Mouse (Mus musculus): Measurements from ENCODE around the gene Atl1. TPM values are rescaled to one million over a fixed set of nuclear protein-coding genes. Genes with fewer than 3 reads are reported as not detected.

Atl1 gene
- polyA plus RNA-seq, 1 experiment = 2.0 TPM

- no peak overlapping the region for H3K4me3 ChIP-seq (replicated peaks; ENCODE audit: extremely low read depth, low read depth, low read length)
- DNase-seq = no peak
- no peaks in the 10 kb centered on the region for H3K4me1 ChIP-seq (ENCODE audit: control insufficient read depth, insufficient read depth, low read length)
- WGBS = 53% methylated on average over 3 of the region's 3 CpGs
- TF ChIP-seq CTCF (IDR thresholded peaks at IDR 0.05; ENCODE audit: insufficient read depth, low read length) (no peak), POLR2A (IDR thresholded peaks at IDR 0.05; ENCODE audit: borderline replicate concordance, extremely low read depth, low read depth, low read length) (no peak)
These were observed 31.2 kb downstream of the Atl1 start for GRCm38 (mm10) chr12:69923603-69924002.

GRCm38 (mm10) chr12:69924012-69924411, 31.6 kb downstream of the Atl1 start:
- DNase-seq = no peak
- Histone ChIP-seq H3K4me3 (replicated peaks; ENCODE audit: extremely low read depth, low read depth, low read length) (no peak overlapping the region), H3K4me1 (ENCODE audit: control insufficient read depth, insufficient read depth, low read length) (no peaks in the 10 kb centered on the region)
- TF ChIP-seq POLR2A (IDR thresholded peaks at IDR 0.05; ENCODE audit: borderline replicate concordance, extremely low read depth, low read depth, low read length) = no peak
- TF ChIP-seq CTCF (IDR thresholded peaks at IDR 0.05; ENCODE audit: insufficient read depth, low read length) = peak; percentile 53; the same call in 1 of the 2 replicates
- 13% methylated on average over 5 of the region's 5 CpGs for WGBS

- 54% methylated on average over 7 of the region's 7 CpGs for WGBS
- Histone ChIP-seq H3K4me1 (ENCODE audit: control insufficient read depth, insufficient read depth, low read length) (no peaks in the 10 kb centered on the region), H3K4me3 (replicated peaks; ENCODE audit: extremely low read depth, low read depth, low read length) (no peak overlapping the region)
- DNase-seq = no peak
- TF ChIP-seq POLR2A (IDR thresholded peaks at IDR 0.05; ENCODE audit: borderline replicate concordance, extremely low read depth, low read depth, low read length) (no peak), CTCF (IDR thresholded peaks at IDR 0.05; ENCODE audit: insufficient read depth, low read length) (no peak)
These were observed 34.3 kb downstream of the Atl1 start for GRCm38 (mm10) chr12:69926716-69927115.

- 64% methylated on average over 5 of the region's 5 CpGs for WGBS
- no peak for DNase-seq
These were observed 45.3 kb downstream of the Atl1 start for GRCm38 (mm10) chr12:69937731-69938130.

GRCm38 (mm10) chr12:69939291-69939690, 46.9 kb downstream of the Atl1 start:
- Histone ChIP-seq H3K4me1 (ENCODE audit: control insufficient read depth, insufficient read depth, low read length) (no peaks in the 10 kb centered on the region), H3K4me3 (replicated peaks; ENCODE audit: extremely low read depth, low read depth, low read length) (no peak overlapping the region)
- TF ChIP-seq CTCF (IDR thresholded peaks at IDR 0.05; ENCODE audit: insufficient read depth, low read length) (no peak), POLR2A (IDR thresholded peaks at IDR 0.05; ENCODE audit: borderline replicate concordance, extremely low read depth, low read depth, low read length) (no peak)
- 67% methylated on average over 2 of the region's 2 CpGs for WGBS
- DNase-seq = no peak

More at GRCm38 (mm10) chr12:69937731-69938130, 45.3 kb downstream of the Atl1 start:
- no peak overlapping the region for H3K4me3 ChIP-seq (replicated peaks; ENCODE audit: extremely low read depth, low read depth, low read length)
- TF ChIP-seq CTCF (IDR thresholded peaks at IDR 0.05; ENCODE audit: insufficient read depth, low read length) = no peak
- no peak for TF ChIP-seq POLR2A (IDR thresholded peaks at IDR 0.05; ENCODE audit: borderline replicate concordance, extremely low read depth, low read depth, low read length)
- H3K4me1 ChIP-seq (ENCODE audit: control insufficient read depth, insufficient read depth, low read length) = no peaks in the 10 kb centered on the region

GRCm38 (mm10) chr12:69941655-69942329, 49.4 kb downstream of the Atl1 start:
- H3K4me1 ChIP-seq (ENCODE audit: control insufficient read depth, insufficient read depth, low read length) = no peaks in the 10 kb centered on the region
- TF ChIP-seq CTCF (IDR thresholded peaks at IDR 0.05; ENCODE audit: insufficient read depth, low read length) (no peak), POLR2A (IDR thresholded peaks at IDR 0.05; ENCODE audit: borderline replicate concordance, extremely low read depth, low read depth, low read length) (no peak)
- no peak overlapping the region for H3K4me3 ChIP-seq (replicated peaks; ENCODE audit: extremely low read depth, low read depth, low read length)
- 52% methylated on average over 1 of the region's 1 CpGs for WGBS
- no peak for DNase-seq

- H3K4me3 ChIP-seq (replicated peaks; ENCODE audit: extremely low read depth, low read depth, low read length) = no peak overlapping the region
These were observed 53.4 kb downstream of the Atl1 start for GRCm38 (mm10) chr12:69945861-69946260.

GRCm38 (mm10) chr12:69947502-69947901, 55.1 kb downstream of the Atl1 start:
- 59% methylated on average over 3 of the region's 3 CpGs for WGBS
- no peak for DNase-seq
- TF ChIP-seq CTCF (IDR thresholded peaks at IDR 0.05; ENCODE audit: insufficient read depth, low read length) = no peak
- no peak for TF ChIP-seq POLR2A (IDR thresholded peaks at IDR 0.05; ENCODE audit: borderline replicate concordance, extremely low read depth, low read depth, low read length)
- H3K4me1 ChIP-seq (ENCODE audit: control insufficient read depth, insufficient read depth, low read length) = no peaks in the 10 kb centered on the region
- H3K4me3 ChIP-seq (replicated peaks; ENCODE audit: extremely low read depth, low read depth, low read length) = no peak overlapping the region

More at GRCm38 (mm10) chr12:69945861-69946260, 53.4 kb downstream of the Atl1 start:
- DNase-seq = no peak
- 84% methylated on average over 5 of the region's 5 CpGs for WGBS
- H3K4me1 ChIP-seq (ENCODE audit: control insufficient read depth, insufficient read depth, low read length) = no peaks in the 10 kb centered on the region
- TF ChIP-seq CTCF (IDR thresholded peaks at IDR 0.05; ENCODE audit: insufficient read depth, low read length) (no peak), POLR2A (IDR thresholded peaks at IDR 0.05; ENCODE audit: borderline replicate concordance, extremely low read depth, low read depth, low read length) (no peak)

GRCm38 (mm10) chr12:69957378-69957777, 65.0 kb downstream of the Atl1 start:
- Histone ChIP-seq H3K4me1 (ENCODE audit: control insufficient read depth, insufficient read depth, low read length) (no peaks in the 10 kb centered on the region), H3K4me3 (replicated peaks; ENCODE audit: extremely low read depth, low read depth, low read length) (no peak overlapping the region)
- TF ChIP-seq CTCF (IDR thresholded peaks at IDR 0.05; ENCODE audit: insufficient read depth, low read length) (no peak), POLR2A (IDR thresholded peaks at IDR 0.05; ENCODE audit: borderline replicate concordance, extremely low read depth, low read depth, low read length) (no peak)
- DNase-seq = no peak
- WGBS = 84% methylated on average over 2 of the region's 2 CpGs

GRCm38 (mm10) chr12:69962468-69962867, 70.1 kb downstream of the Atl1 start:
- peak; percentile 69 for DNase-seq
- 43% methylated on average over 4 of the region's 4 CpGs for WGBS
- TF ChIP-seq CTCF (IDR thresholded peaks at IDR 0.05; ENCODE audit: insufficient read depth, low read length) = peak; percentile 81
- TF ChIP-seq POLR2A (IDR thresholded peaks at IDR 0.05; ENCODE audit: borderline replicate concordance, extremely low read depth, low read depth, low read length) = no peak

More at GRCm38 (mm10) chr12:69962468-69962867, 70.1 kb downstream of the Atl1 start:
- H3K4me1 ChIP-seq (ENCODE audit: control insufficient read depth, insufficient read depth, low read length) = no peaks in the 10 kb centered on the region; the same call in 1 of the 2 replicates
- no peak overlapping the region for H3K4me3 ChIP-seq (replicated peaks; ENCODE audit: extremely low read depth, low read depth, low read length)

All from lung, adult 2 months (tissue).